Comparison of ENCODE assay signal across 9 mouse cellular contexts in genomic region chr11:79287447-79287846, GRCm38 (mm10). TPM values are rescaled to one million over a fixed set of nuclear protein-coding genes. Genes with fewer than 3 reads are reported as not detected.
A peak's percentile ranks its signal among the peaks of the same experiment; 100 is the strongest.
DNase-seq lines count a peak whose midpoint lies in the region; TF ChIP-seq lines count a peak whose summit lies in the region.
"Had no signal": no experiment of that assay in that cellular context is flagged by ENCODE, and none has a peak within 500 bp of the region (broad histone marks: within the 10 kb centered on the region; RNA-seq: fewer than 3 reads in every experiment).

No protein-coding gene starts in this region.

- H3K4me1 ChIP-seq in heart, adult 2 months (ENCODE audit: control insufficient read depth, insufficient read depth, low read length), result peaks cover 7% of the 10 kb centered on the region
- peaks cover 34% of the 10 kb centered on the region for H3K4me1 ChIP-seq in heart, embryonic 10.5 days

- TF ChIP-seq POLR2A in heart, adult 2 months (IDR thresholded peaks at IDR 0.05; ENCODE audit: insufficient read depth, low read depth, low read length), result no peak

- no peaks in the 10 kb centered on the region for H3K79me2 ChIP-seq in heart, adult 2 months (replicated peaks; ENCODE audit: control insufficient read depth, insufficient read depth, low read length)

- 0 out of 2 replicates have a peak, but pooled peaks have one; percentile 24 for TF ChIP-seq EP300 in heart, adult 2 months (IDR thresholded peaks at IDR 0.05; ENCODE audit: insufficient read depth, low read depth, low read length)

- no peak overlapping the region for H3K9ac ChIP-seq in heart, adult 2 months (ENCODE audit: low read depth, low read length)

- H3K27ac ChIP-seq in heart, adult 2 months, result peak overlapping the region; percentile 9; the same call in 1 of the 2 replicates
- H3K27ac ChIP-seq in heart, embryonic 10.5 days, result no peak overlapping the region

- intact Hi-C loops in heart, adult 2 months (cut with DNase I), result no loop called here

- H3K36me3 ChIP-seq in heart, adult 2 months (ENCODE audit: control insufficient read depth, insufficient read depth, low read length), result no peaks in the 10 kb centered on the region
- H3K36me3 ChIP-seq in heart, embryonic 10.5 days, result no peaks in the 10 kb centered on the region

- DNase-seq in heart, adult 2 months, result peak in 1 of 2 experiments; percentile 36
- no peak for DNase-seq in heart, embryonic 10.5 days (ENCODE audit: low spot score)
- DNase-seq in NIH3T3 (ENCODE audit: low read depth) (peak; percentile 49), liver (peak; percentile 17)
- peak; percentile 44 to 51 for DNase-seq in lung, postnatal 4 days
- DNase-seq in urinary bladder, postnatal 10 days (ENCODE audit: low spot score), result no peak
- no peak for DNase-seq in cerebellum, postnatal 10 days
- DNase-seq in frontal cortex, postnatal 14 days (ENCODE audit: low spot score in 2 of 2), result no peak

- TF ChIP-seq CTCF in heart, adult 2 months (IDR thresholded peaks at IDR 0.05), result no peak

- no peak overlapping the region for H3K4me3 ChIP-seq in heart, adult 2 months
- no peak overlapping the region for H3K4me3 ChIP-seq in heart, embryonic 10.5 days

- peaks cover 2% of the 10 kb centered on the region; the same call in 1 of the 2 replicates for H3K9me3 ChIP-seq in heart, embryonic 10.5 days

- 49% methylated on average over 6 of the region's 6 CpGs for WGBS in heart, adult 2 months
- 70% methylated on average over 6 of the region's 6 CpGs for WGBS in heart, embryonic 10.5 days

- H3K27me3 ChIP-seq in heart, adult 2 months (ENCODE audit: control insufficient read depth, insufficient read depth, low read length), result no peaks in the 10 kb centered on the region
- no peaks in the 10 kb centered on the region for H3K27me3 ChIP-seq in heart, embryonic 10.5 days (ENCODE audit: insufficient read depth, poor library complexity, severe bottlenecking)

RNA-seq across cellular contexts. Expression of gene Gm9964, which starts 9.3 kb away (rescaled TPM):
- total RNA-seq in heart, adult 2 months (2021), result under 1 TPM in 1 of 2 experiments, not detected in 1; 0.43 TPM
- not detected in 2 replicates for polyA plus RNA-seq in heart, adult 2 months (2012; rRNA removed)
- 0.21 TPM in 1 of 2 replicates, not detected in the other for polyA plus RNA-seq in heart, embryonic 10.5 days (2016; fragmentation: Nextera tagmentation; extraction: Ambion mirVana)
- polyA plus RNA-seq: CD4-positive, CD25-positive, alpha-beta regulatory T cell, adult 4 months had no signal

RNA-seq across cellular contexts. Expression of gene Wsb1, which starts 33.0 kb away (rescaled TPM):
- total RNA-seq in heart, adult 2 months (2021), result 10 to 100 TPM; 11.3 to 16.3 TPM
- 19.0 and 36.4 TPM in 2 replicates for polyA plus RNA-seq in heart, adult 2 months (2012; rRNA removed)
- 169 and 203 TPM in 2 replicates for polyA plus RNA-seq in heart, embryonic 10.5 days (2016; fragmentation: Nextera tagmentation; extraction: Ambion mirVana)

RNA-seq across cellular contexts. Expression of gene Nf1, which starts 52.0 kb away (rescaled TPM):
- 10 to 100 TPM; 30.5 to 30.9 TPM for total RNA-seq in heart, adult 2 months (2021)
- polyA plus RNA-seq in heart, adult 2 months (2012; rRNA removed), result 8.5 and 13.5 TPM in 2 replicates
- polyA plus RNA-seq in heart, embryonic 10.5 days (2016; fragmentation: Nextera tagmentation; extraction: Ambion mirVana), result 4.1 and 5.1 TPM in 2 replicates

Comparison
In these comparisons a context has a peak if more than half of its experiments do, and no peak if none do; other contexts are left out.
1. DNase-seq: peak in NIH3T3 (single experiment), liver (single experiment) and lung, postnatal 4 days (2 of 2); none in heart, embryonic 10.5 days (single experiment), urinary bladder, postnatal 10 days (single experiment), cerebellum, postnatal 10 days (0 of 2) and frontal cortex, postnatal 14 days (0 of 2).